Mouse (Mus musculus) kidney, adult 11 months (tissue): ENCODE data around the gene Elovl6.

Experiments
- DNase-seq: peaks from one replicate; pipeline ENCODE4 v3.0.0; 2022

Elovl6 gene

GRCm38 (mm10) chr3:129568506-129568905 is 36.4 kb downstream of the Elovl6 start:
- no peak for DNase-seq

GRCm38 (mm10) chr3:129570989-129571388 is 38.8 kb downstream of the Elovl6 start:
- peak; percentile 74 for DNase-seq

- DNase-seq: no peak
Measured at GRCm38 (mm10) chr3:129571642-129572041, 39.5 kb downstream of the Elovl6 start.

GRCm38 (mm10) chr3:129572959-129573358 is 40.8 kb downstream of the Elovl6 start:
- DNase-seq: no peak

- no peak for DNase-seq
Measured at GRCm38 (mm10) chr3:129573609-129574008, 41.5 kb downstream of the Elovl6 start.

- no peak for DNase-seq
Measured at GRCm38 (mm10) chr3:129575086-129575485, 42.9 kb downstream of the Elovl6 start.

- no peak for DNase-seq
Measured at GRCm38 (mm10) chr3:129576522-129576921, 44.4 kb downstream of the Elovl6 start.

GRCm38 (mm10) chr3:129578741-129579475 is 46.8 kb downstream of the Elovl6 start:
- no peak for DNase-seq

- DNase-seq: peak; percentile 67
Measured at GRCm38 (mm10) chr3:129581024-129581423, 48.9 kb downstream of the Elovl6 start.

GRCm38 (mm10) chr3:129582449-129582848 is 50.3 kb downstream of the Elovl6 start:
- DNase-seq: peak; percentile 73

GRCm38 (mm10) chr3:129583290-129583689 is 51.1 kb downstream of the Elovl6 start:
- peak; percentile 45 for DNase-seq

- no peak for DNase-seq
Measured at GRCm38 (mm10) chr3:129587916-129588315, 55.8 kb downstream of the Elovl6 start.

- no peak for DNase-seq
Measured at GRCm38 (mm10) chr3:129588753-129589152, 56.6 kb downstream of the Elovl6 start.

GRCm38 (mm10) chr3:129589705-129590104 is 57.5 kb downstream of the Elovl6 start:
- no peak for DNase-seq

GRCm38 (mm10) chr3:129590548-129591226 is 58.5 kb downstream of the Elovl6 start:
- DNase-seq: no peak

- DNase-seq: peak; percentile 77
Measured at GRCm38 (mm10) chr3:129591251-129591650, 59.1 kb downstream of the Elovl6 start.

GRCm38 (mm10) chr3:129591761-129592160 is 59.6 kb downstream of the Elovl6 start:
- no peak for DNase-seq

GRCm38 (mm10) chr3:129593001-129593400 is 60.8 kb downstream of the Elovl6 start:
- peak; percentile 69 for DNase-seq

GRCm38 (mm10) chr3:129593735-129594134 is 61.6 kb downstream of the Elovl6 start:
- DNase-seq: no peak

GRCm38 (mm10) chr3:129596098-129596497 is 63.9 kb downstream of the Elovl6 start:
- DNase-seq: no peak

- DNase-seq: no peak
Measured at GRCm38 (mm10) chr3:129602289-129602688, 70.1 kb downstream of the Elovl6 start.

GRCm38 (mm10) chr3:129605487-129605886 is 73.3 kb downstream of the Elovl6 start:
- no peak for DNase-seq

GRCm38 (mm10) chr3:129605934-129606333 is 73.8 kb downstream of the Elovl6 start:
- no peak for DNase-seq

- DNase-seq: no peak
Measured at GRCm38 (mm10) chr3:129611626-129612025, 79.5 kb downstream of the Elovl6 start.
